Mouse (Mus musculus): ENCODE results near the gene Ott.
"Not testable (repeated sequence)": the region's sequence is repeated elsewhere in the genome, so short reads cannot be mapped to it uniquely, and the experiment has no call there.

The Ott gene

DNA sequence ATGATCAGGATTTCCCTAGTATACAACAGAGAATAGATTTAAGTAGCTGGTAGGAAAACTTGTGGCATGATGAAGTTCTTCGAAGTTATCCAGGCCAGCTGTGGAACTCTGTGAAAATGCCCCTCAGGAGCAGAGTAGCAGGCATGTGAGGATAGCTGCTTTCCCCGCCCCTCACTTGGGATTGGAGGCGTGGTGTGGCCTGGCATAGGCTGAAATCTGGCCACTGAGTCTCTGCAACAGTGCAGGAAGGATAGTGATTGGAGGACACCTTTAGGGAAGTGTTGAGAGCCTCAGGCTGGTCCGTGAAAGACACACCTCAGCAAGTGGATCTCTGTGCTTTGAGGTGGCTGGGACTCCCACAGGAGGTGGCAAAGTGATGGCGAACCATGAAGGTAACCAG lies at the start of gene Ott:
TSS of gene Ott (plus strand) at position 301 of the 400 bp plus-strand sequence.
- DNase-seq, result not testable (repeated sequence)

Measured in thymus, adult 18-20 months (tissue).